Mouse (Mus musculus): Measurements from ENCODE around the gene Gm27021. TPM values are rescaled to one million over a fixed set of nuclear protein-coding genes. Genes with fewer than 3 reads are reported as not detected.
A peak's percentile ranks its signal among the peaks of the same experiment; 100 is the strongest.
"Not testable (repeated sequence)": the region's sequence is repeated elsewhere in the genome, so short reads cannot be mapped to it uniquely, and the experiment has no call there.

Gene Gm27021
- total and polyA plus RNA-seq, 3 experiments = 0.21 to 0.54 TPM; not detected in 1

GRCm38 (mm10) chr8:120681113-120681512 lies 13.2 kb upstream of the Gm27021 start:
- Histone ChIP-seq H3K9me3 (replicated peaks; ENCODE audit: insufficient read depth, low read length) (no peaks in the 10 kb centered on the region), H3K36me3 (ENCODE audit: control insufficient read depth in 1 of 2, insufficient read depth in 2 of 2, low read length in 2 of 2) (peaks cover 0 to 5% of the 10 kb centered on the region in 2 experiments; a peak in 2 of 4 replicates), H3K27me3 (ENCODE audit: control insufficient read depth in 1 of 2, insufficient read depth in 2 of 2, low read length in 2 of 2) (no peaks in the 10 kb centered on the region), H3K27ac (ENCODE audit: control insufficient read depth, low read depth, low read length) (no peak overlapping the region), H3K79me2 (ENCODE audit: control insufficient read depth, insufficient read depth, low read length, poor library complexity) (no peaks in the 10 kb centered on the region), H3K9ac (ENCODE audit: control insufficient read depth, low read depth, low read length, poor library complexity, severe bottlenecking) (no peak overlapping the region), H3K4me1 (ENCODE audit: control insufficient read depth in 1 of 2, insufficient read depth in 2 of 2, low read length in 2 of 2) (peaks cover 0 to 9% of the 10 kb centered on the region in 2 experiments; a peak in 2 of 4 replicates), H3K4me3 (ENCODE audit: control insufficient read depth in 1 of 2, insufficient read depth in 1 of 2, low read depth in 2 of 2, low read length in 2 of 2) (no peak overlapping the region)
- no peak for DNase-seq (ENCODE audit: low read depth, low spot score)
- no peak for TF ChIP-seq TBP (IDR thresholded peaks at IDR 0.05; ENCODE audit: low read depth, low read length)
- no peak for TF ChIP-seq MYC (IDR thresholded peaks at IDR 0.05; ENCODE audit: low read depth, low read length)
- TF ChIP-seq ELF1 (IDR thresholded peaks at IDR 0.05; ENCODE audit: low read depth, low read length) = no peak
- TF ChIP-seq POLR2AphosphoS5 (IDR thresholded peaks at IDR 0.05; ENCODE audit: borderline replicate concordance, low read depth, low read length) = no peak
- no peak for TF ChIP-seq E2F4 (IDR thresholded peaks at IDR 0.05; ENCODE audit: borderline replicate concordance, low read depth, low read length)
- no peak for TF ChIP-seq MXI1 (IDR thresholded peaks at IDR 0.05; ENCODE audit: low read depth, low read length)
- TF ChIP-seq NELFE (IDR thresholded peaks at IDR 0.05; ENCODE audit: low read depth, low read length) = no peak
- no peak for TF ChIP-seq KAT2A (conservative IDR thresholded peaks at IDR 0.05; ENCODE audit: low read depth, low read length)
- no peak for TF ChIP-seq RCOR1 (IDR thresholded peaks at IDR 0.05; ENCODE audit: low read depth, low read length)
- no peak for TF ChIP-seq MEF2A (IDR thresholded peaks at IDR 0.05; ENCODE audit: extremely low read depth, insufficient replicate concordance, low read depth, low read length, poor library complexity, severe bottlenecking)
- no peak for TF ChIP-seq UBTF (IDR thresholded peaks at IDR 0.05; ENCODE audit: borderline replicate concordance, insufficient read depth, low read depth, low read length)
- no peak for TF ChIP-seq GATA1 (IDR thresholded peaks at IDR 0.05; ENCODE audit: low read depth, low read length)
- TF ChIP-seq BHLHE40 (IDR thresholded peaks at IDR 0.05; ENCODE audit: borderline replicate concordance, low read depth, low read length) = no peak
- TF ChIP-seq HCFC1 (IDR thresholded peaks at IDR 0.05; ENCODE audit: low read depth, low read length) = no peak
- TF ChIP-seq SMC3 (IDR thresholded peaks at IDR 0.05; ENCODE audit: low read depth, low read length) = no peak

GRCm38 (mm10) chr8:120680405-120680804 lies 12.5 kb upstream of the Gm27021 start:
- H3K79me2 ChIP-seq (ENCODE audit: control insufficient read depth, insufficient read depth, low read length, poor library complexity); H3K9ac ChIP-seq (ENCODE audit: control insufficient read depth, low read depth, low read length, poor library complexity, severe bottlenecking); H3K27ac ChIP-seq (ENCODE audit: control insufficient read depth, low read depth, low read length); H3K4me1 ChIP-seq (ENCODE audit: control insufficient read depth in 1 of 2, insufficient read depth in 2 of 2, low read length in 2 of 2); H3K27me3 ChIP-seq (ENCODE audit: control insufficient read depth in 1 of 2, insufficient read depth in 2 of 2, low read length in 2 of 2); H3K9me3 ChIP-seq (replicated peaks; ENCODE audit: insufficient read depth, low read length); H3K4me3 ChIP-seq (ENCODE audit: control insufficient read depth in 1 of 2, insufficient read depth in 1 of 2, low read depth in 2 of 2, low read length in 2 of 2); H3K36me3 ChIP-seq (ENCODE audit: control insufficient read depth in 1 of 2, insufficient read depth in 2 of 2, low read length in 2 of 2): not testable (repeated sequence)
- TF ChIP-seq CTCF (IDR thresholded peaks at IDR 0.05 in 2 of 3, conservative IDR thresholded peaks at IDR 0.05 in 1 of 3; ENCODE audit: control insufficient read depth in 1 of 3, insufficient read depth in 1 of 3, low read depth in 2 of 3, low read length in 3 of 3, poor library complexity in 1 of 3, severe bottlenecking in 1 of 3) (peak; percentile 30 to 73 (median 51)), SMC3 (IDR thresholded peaks at IDR 0.05; ENCODE audit: low read depth, low read length) (peak; percentile 50), RAD21 (IDR thresholded peaks at IDR 0.05; ENCODE audit: low read depth, low read length) (peak; percentile 49)
- peak; percentile 32 for DNase-seq (ENCODE audit: low read depth, low spot score)

Data from MEL (cell line).